Mouse (Mus musculus): Measurements from ENCODE around the gene Kiz. TPM values are rescaled to one million over a fixed set of nuclear protein-coding genes. Genes with fewer than 3 reads are reported as not detected.

The Kiz gene
- total and polyA plus RNA-seq, 3 experiments: 8.2 to 13.1 TPM; not detected in 1

DNA sequence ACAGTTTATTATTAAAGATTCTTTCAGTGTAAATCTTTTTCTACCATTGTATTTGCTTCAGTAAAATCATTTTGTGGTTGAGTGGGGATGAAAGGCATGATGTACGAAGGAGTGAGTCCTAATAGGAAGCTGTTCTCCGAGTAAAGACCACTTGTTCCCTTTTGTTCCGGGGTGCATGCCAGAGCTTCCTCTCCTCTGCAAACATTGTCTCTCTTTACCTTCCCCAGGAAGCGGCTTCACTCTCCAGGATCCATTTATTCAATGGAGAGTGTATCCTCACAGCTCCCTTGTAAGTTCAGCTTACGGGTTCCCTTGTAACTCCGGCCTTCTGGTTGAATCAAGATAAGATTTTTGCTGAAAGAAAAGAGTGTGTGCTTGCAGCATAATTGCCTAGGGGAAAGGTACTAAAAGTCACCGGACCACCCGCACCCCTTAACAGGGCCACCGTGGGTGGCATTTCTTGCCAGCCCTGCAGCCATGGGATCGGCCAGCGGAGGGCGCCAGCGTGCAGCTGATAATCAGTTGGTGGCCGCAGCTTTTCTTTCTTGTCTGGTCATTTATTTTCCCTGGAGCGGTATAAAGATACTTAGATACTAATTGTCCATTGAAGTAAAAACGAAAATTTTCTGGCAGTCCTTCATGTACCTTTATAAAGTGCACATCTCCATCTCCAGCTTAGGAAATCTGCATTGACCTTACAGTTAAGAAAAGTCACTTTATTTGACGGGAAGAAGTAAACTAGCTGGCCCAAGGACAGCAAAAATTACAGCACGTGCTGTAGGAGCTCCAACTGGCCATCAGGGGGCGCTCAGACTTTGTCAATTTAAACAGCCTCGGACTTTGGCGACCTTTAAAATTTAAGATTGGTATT is 103.5 kb downstream of the Kiz start (continued):
- TF ChIP-seq MEF2A (IDR thresholded peaks at IDR 0.05; ENCODE audit: extremely low read depth, insufficient replicate concordance, low read depth, low read length, poor library complexity, severe bottlenecking) (no peak), TBP (IDR thresholded peaks at IDR 0.05; ENCODE audit: low read depth, low read length) (no peak), JUND (IDR thresholded peaks at IDR 0.05; ENCODE audit: low read depth, low read length) (no peak), CHD2 (IDR thresholded peaks at IDR 0.05; ENCODE audit: low read length) (no peak), KAT2A (conservative IDR thresholded peaks at IDR 0.05; ENCODE audit: low read depth, low read length) (no peak), E2F4 (IDR thresholded peaks at IDR 0.05; ENCODE audit: borderline replicate concordance, low read depth, low read length) (no peak), USF2 (IDR thresholded peaks at IDR 0.05; ENCODE audit: borderline replicate concordance in 1 of 2, insufficient read depth in 1 of 2, low read depth in 1 of 2, low read length in 2 of 2) (no peak), ELF1 (IDR thresholded peaks at IDR 0.05; ENCODE audit: low read depth, low read length) (no peak), ZNF384 (IDR thresholded peaks at IDR 0.05; ENCODE audit: low read depth, low read length) (no peak), POLR2A (IDR thresholded peaks at IDR 0.05; ENCODE audit: control insufficient read depth in 1 of 2, insufficient read depth in 1 of 2, low read depth in 1 of 2, low read length in 2 of 2, poor library complexity in 1 of 2) (no peak), MAFK (IDR thresholded peaks at IDR 0.05; ENCODE audit: borderline replicate concordance, low read depth, low read length) (no peak), GATA1 (IDR thresholded peaks at IDR 0.05; ENCODE audit: low read depth, low read length) (0 out of 2 replicates have a peak, but pooled peaks have one; percentile 7), RCOR1 (IDR thresholded peaks at IDR 0.05; ENCODE audit: low read depth, low read length) (no peak), ETS1 (IDR thresholded peaks at IDR 0.05; ENCODE audit: low read depth, low read length) (no peak), NELFE (IDR thresholded peaks at IDR 0.05; ENCODE audit: low read depth, low read length) (no peak), RAD21 (IDR thresholded peaks at IDR 0.05; ENCODE audit: low read depth, low read length) (peak; percentile 80)

DNA sequence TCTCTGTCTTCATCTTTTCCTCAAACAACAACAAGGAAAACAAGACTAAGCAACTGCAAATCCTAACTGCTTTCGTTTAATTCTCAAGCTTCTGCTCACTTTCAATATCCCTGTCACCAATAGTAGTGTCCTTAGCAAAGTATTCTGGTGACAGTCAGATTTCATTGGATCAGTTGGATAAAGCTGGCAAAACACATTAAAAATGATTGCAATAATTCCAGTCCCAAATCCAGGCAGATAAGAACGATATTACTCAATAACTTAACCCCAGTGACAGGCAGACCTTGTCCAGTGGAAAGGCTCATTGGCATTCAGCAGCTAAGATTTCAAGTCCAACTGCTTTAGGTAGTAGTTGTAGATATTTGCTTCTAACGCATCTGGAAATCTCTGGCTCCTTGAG is 119.4 kb downstream of the Kiz start:
- TF ChIP-seq E2F4 (IDR thresholded peaks at IDR 0.05; ENCODE audit: borderline replicate concordance, low read depth, low read length) (no peak), ETS1 (IDR thresholded peaks at IDR 0.05; ENCODE audit: low read depth, low read length) (no peak), RAD21 (IDR thresholded peaks at IDR 0.05; ENCODE audit: low read depth, low read length) (no peak), NRF1 (IDR thresholded peaks at IDR 0.05; ENCODE audit: insufficient read depth, low read depth, low read length, poor library complexity, severe bottlenecking) (no peak), POLR2A (IDR thresholded peaks at IDR 0.05; ENCODE audit: control insufficient read depth in 1 of 2, insufficient read depth in 1 of 2, low read depth in 1 of 2, low read length in 2 of 2, poor library complexity in 1 of 2) (no peak), CHD2 (IDR thresholded peaks at IDR 0.05; ENCODE audit: low read length) (no peak), MAX (IDR thresholded peaks at IDR 0.05; ENCODE audit: low read length) (no peak)
- DNase-seq (ENCODE audit: low read depth, low spot score): no peak
- Histone ChIP-seq H3K9ac (ENCODE audit: control insufficient read depth, low read depth, low read length, poor library complexity, severe bottlenecking) (no peak overlapping the region), H3K36me3 (ENCODE audit: control insufficient read depth in 1 of 2, insufficient read depth in 2 of 2, low read length in 2 of 2) (no peaks in the 10 kb centered on the region), H3K4me3 (ENCODE audit: control insufficient read depth in 1 of 2, insufficient read depth in 1 of 2, low read depth in 2 of 2, low read length in 2 of 2) (no peak overlapping the region), H3K4me1 (ENCODE audit: control insufficient read depth in 1 of 2, insufficient read depth in 2 of 2, low read length in 2 of 2) (no peaks in the 10 kb centered on the region), H3K79me2 (ENCODE audit: control insufficient read depth, insufficient read depth, low read length, poor library complexity) (no peaks in the 10 kb centered on the region), H3K27me3 (ENCODE audit: control insufficient read depth in 1 of 2, insufficient read depth in 2 of 2, low read length in 2 of 2) (no peaks in the 10 kb centered on the region; a peak in 1 of 4 replicates), H3K9me3 (replicated peaks; ENCODE audit: insufficient read depth, low read length) (no peaks in the 10 kb centered on the region), H3K27ac (ENCODE audit: control insufficient read depth, low read depth, low read length) (no peak overlapping the region)

All from MEL (cell line).